Comparison of ENCODE assay signal across 20 mouse cellular contexts in the genomic region with DNA sequence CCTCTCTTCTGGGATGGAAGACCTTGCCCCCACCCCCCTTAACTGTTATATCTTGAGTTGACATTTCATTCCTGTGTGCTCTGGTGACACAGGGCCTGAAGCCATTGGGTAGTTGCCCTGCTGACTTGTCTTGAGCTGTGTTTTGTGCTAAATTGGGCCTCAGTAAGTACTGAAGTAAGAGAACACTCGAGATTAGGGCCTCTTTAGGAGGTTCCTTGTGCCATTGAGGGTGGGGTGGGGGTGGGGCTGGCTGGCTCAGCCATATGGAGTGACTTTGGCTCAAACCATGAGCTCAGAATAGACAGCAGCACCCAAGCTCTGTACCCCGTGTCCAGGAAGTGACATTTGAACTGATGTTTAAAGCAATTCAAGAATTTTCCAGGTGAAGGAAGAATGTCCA.
DNase-seq lines count a peak whose midpoint lies in the region; ATAC-seq and TF ChIP-seq lines count a peak whose summit lies in the region.
"Had no signal": no experiment of that assay in that cellular context is flagged by ENCODE, and none has a peak within 500 bp of the region (broad histone marks: within the 10 kb centered on the region; RNA-seq: fewer than 3 reads in every experiment).

No protein-coding gene starts in this region.

- H3K9me3 ChIP-seq in heart, postnatal 0 days (replicated peaks; ENCODE audit: control insufficient read depth, low read length): no peaks in the 10 kb centered on the region
- no peaks in the 10 kb centered on the region for H3K9me3 ChIP-seq in limb, embryonic 12.5 days
- no peaks in the 10 kb centered on the region for H3K9me3 ChIP-seq in limb, embryonic 10.5 days (replicated peaks)
- H3K9me3 ChIP-seq in lung, postnatal 0 days (ENCODE audit: low read length): no peaks in the 10 kb centered on the region
- H3K9me3 ChIP-seq: hindbrain, embryonic 15.5 days; stomach, embryonic 15.5 days had no signal

- H3K9ac ChIP-seq in heart, postnatal 0 days (replicated peaks; ENCODE audit: low read depth, low read length): no peak overlapping the region
- no peak overlapping the region for H3K9ac ChIP-seq in limb, embryonic 12.5 days (replicated peaks)
- no peak overlapping the region for H3K9ac ChIP-seq in lung, postnatal 0 days (replicated peaks; ENCODE audit: low read depth)
- H3K9ac ChIP-seq: hindbrain, embryonic 15.5 days; stomach, embryonic 15.5 days had no signal

- TF ChIP-seq CTCF in gastrocnemius, adult 2 months (IDR thresholded peaks at IDR 0.05): no peak
- TF ChIP-seq CTCF in heart, postnatal 0 days (IDR thresholded peaks at IDR 0.05; ENCODE audit: low read depth): no peak
- no peak for TF ChIP-seq CTCF in lung, postnatal 0 days (IDR thresholded peaks at IDR 0.05)

- H3K4me2 ChIP-seq in heart, postnatal 0 days (ENCODE audit: low read depth, low read length): no peak overlapping the region
- no peak overlapping the region for H3K4me2 ChIP-seq in limb, embryonic 12.5 days
- H3K4me2 ChIP-seq in lung, postnatal 0 days (replicated peaks; ENCODE audit: low read depth, low read length): no peak overlapping the region
- H3K4me2 ChIP-seq: hindbrain, embryonic 15.5 days; stomach, embryonic 15.5 days had no signal

- intact Hi-C loops in gastrocnemius, adult 2 months (cut with DNase I): no loop called here
- intact Hi-C loops in heart, postnatal 36 days (cut with DNase I): no loop called here

- no peak for DNase-seq in gastrocnemius, adult 2 months
- no peak for DNase-seq in gastrocnemius, postnatal 10 days
- peak; percentile 37 for DNase-seq in heart, postnatal 0 days (ENCODE audit: low spot score)
- no peak for DNase-seq in heart, postnatal 36 days
- no peak for DNase-seq in limb, embryonic 10.5 days (ENCODE audit: low spot score)
- peak; percentile 84 for DNase-seq in lung, postnatal 0 days (ENCODE audit: low spot score)
- no peak for DNase-seq in ovary, postnatal 10 days (ENCODE audit: low spot score)
- DNase-seq: adrenal gland, adult 8-10 months; cerebellum, adult 11 months; cerebellum, postnatal 14 days; embryo, embryonic 11 days; kidney, adult 18-20 months; spleen, adult 18-20 months; thymus, adult 2 months had no signal

- ATAC-seq in heart, postnatal 0 days (ENCODE audit: insufficient read depth, low read depth): peak; percentile 63
- no peak for ATAC-seq in limb, embryonic 12.5 days (ENCODE audit: insufficient number of reproducible peaks, insufficient read depth, low FRiP score, low TSS enrichment, low read depth)
- peak; percentile 82 for ATAC-seq in lung, postnatal 0 days
- ATAC-seq: forebrain, embryonic 16.5 days had no signal

- H3K4me3 ChIP-seq in gastrocnemius, adult 2 months: no peak overlapping the region
- no peak overlapping the region for H3K4me3 ChIP-seq in heart, postnatal 0 days (ENCODE audit: low read depth, low read length)
- H3K4me3 ChIP-seq in limb, embryonic 12.5 days (replicated peaks): no peak overlapping the region
- no peak overlapping the region for H3K4me3 ChIP-seq in limb, embryonic 10.5 days
- H3K4me3 ChIP-seq in lung, postnatal 0 days (ENCODE audit: low read depth, low read length): no peak overlapping the region
- H3K4me3 ChIP-seq: erythroblast, embryonic 14.5 days; hindbrain, embryonic 15.5 days; stomach, embryonic 15.5 days had no signal

- H3K4me1 ChIP-seq in heart, postnatal 0 days (ENCODE audit: control insufficient read depth, insufficient read depth): peaks cover 45% of the 10 kb centered on the region
- H3K4me1 ChIP-seq in limb, embryonic 12.5 days (replicated peaks): peaks cover 79% of the 10 kb centered on the region
- H3K4me1 ChIP-seq in limb, embryonic 10.5 days: peaks cover 80% of the 10 kb centered on the region
- H3K4me1 ChIP-seq in lung, postnatal 0 days (ENCODE audit: insufficient read depth, low read depth, low read length): peaks cover 41% of the 10 kb centered on the region; the same call in 1 of the 2 replicates

- WGBS in heart, postnatal 0 days: 4% methylated on average over 2 of the region's 2 CpGs
- 29% methylated on average over 2 of the region's 2 CpGs for WGBS in limb, embryonic 12.5 days
- 39% methylated on average over 2 of the region's 2 CpGs for WGBS in limb, embryonic 10.5 days
- 10% methylated on average over 2 of the region's 2 CpGs for WGBS in lung, postnatal 0 days

- no peak for TF ChIP-seq EP300 in heart, postnatal 0 days (IDR thresholded peaks at IDR 0.05; ENCODE audit: low read depth)
- TF ChIP-seq EP300 in lung, postnatal 0 days (IDR thresholded peaks at IDR 0.05): peak; percentile 86

- no peaks in the 10 kb centered on the region for H3K27me3 ChIP-seq in heart, postnatal 0 days (ENCODE audit: control insufficient read depth, insufficient read depth, low read length)
- H3K27me3 ChIP-seq in limb, embryonic 12.5 days: no peaks in the 10 kb centered on the region
- H3K27me3 ChIP-seq in limb, embryonic 10.5 days (ENCODE audit: low read depth, poor library complexity, severe bottlenecking): no peaks in the 10 kb centered on the region
- no peaks in the 10 kb centered on the region for H3K27me3 ChIP-seq in lung, postnatal 0 days (replicated peaks; ENCODE audit: insufficient read depth, low read length)
- H3K27me3 ChIP-seq: CH12.LX; hindbrain, embryonic 15.5 days; stomach, embryonic 15.5 days had no signal

- H3K27ac ChIP-seq in gastrocnemius, adult 2 months: peak overlapping the region; percentile 53
- peak overlapping the region; percentile 66 for H3K27ac ChIP-seq in heart, postnatal 0 days (ENCODE audit: low read depth)
- peak overlapping the region; percentile 2 for H3K27ac ChIP-seq in limb, embryonic 12.5 days
- no peak overlapping the region for H3K27ac ChIP-seq in limb, embryonic 10.5 days
- H3K27ac ChIP-seq in lung, postnatal 0 days (ENCODE audit: low read length): peak overlapping the region; percentile 57
- H3K27ac ChIP-seq: hindbrain, embryonic 15.5 days; stomach, embryonic 15.5 days had no signal

- peaks cover 15% of the 10 kb centered on the region; the same call in 1 of the 2 replicates for H3K36me3 ChIP-seq in heart, postnatal 0 days (replicated peaks; ENCODE audit: control insufficient read depth, insufficient read depth, low read length)
- peaks cover 23% of the 10 kb centered on the region for H3K36me3 ChIP-seq in limb, embryonic 12.5 days
- H3K36me3 ChIP-seq in limb, embryonic 10.5 days: peaks cover 45% of the 10 kb centered on the region
- H3K36me3 ChIP-seq in lung, postnatal 0 days (ENCODE audit: insufficient read depth, low read length): no peaks in the 10 kb centered on the region
- H3K36me3 ChIP-seq: stomach, embryonic 15.5 days had no signal

Comparison
In these comparisons a context has a peak if more than half of its experiments do, and no peak if none do; other contexts are left out.
1. DNase-seq: peak in heart, postnatal 0 days (single experiment) and lung, postnatal 0 days (single experiment); none in gastrocnemius, adult 2 months (single experiment), gastrocnemius, postnatal 10 days (single experiment), heart, postnatal 36 days (0 of 2), limb, embryonic 10.5 days (single experiment) and ovary, postnatal 10 days (single experiment).